Mouse (Mus musculus) heart, embryonic 15.5 days (tissue): ENCODE measurements around the gene Ppp4c. TPM values are rescaled to one million over a fixed set of nuclear protein-coding genes. Genes with fewer than 3 reads are reported as not detected.

Experiments used
- ATAC-seq: fragments of 200-750 bp; cut with Nextera tagmentation; replicated peaks from 2 replicates; pipeline ENCODE4 v1.8.0; 2017; ENCODE audit warnings: low read depth, moderate TSS enrichment; ENCODE audit not compliant: insufficient number of reproducible peaks, insufficient read depth, low FRiP score
- H3K27ac ChIP-seq: fragments of 300-500 bp; sonication (generic); 2 replicates; pipeline ENCODE4 v1.5.1; 2015; ENCODE audit warnings: mild to moderate bottlenecking, inconsistent platforms
- H3K27me3 ChIP-seq: fragments of 300-500 bp; sonication (generic); 2 replicates; pipeline ENCODE4 v1.6.1; 2015; ENCODE audit warnings: inconsistent platforms
- H3K36me3 ChIP-seq: fragments of 300-500 bp; sonication (generic); 2 replicates; pipeline ENCODE4 v1.6.1; 2015; ENCODE audit warnings: mild to moderate bottlenecking, inconsistent platforms
- H3K4me1 ChIP-seq: fragments of 300-500 bp; sonication (generic); replicated peaks from 2 replicates; pipeline ENCODE4 v1.6.1; 2015; ENCODE audit warnings: inconsistent platforms
- H3K4me2 ChIP-seq: fragments of 300-500 bp; sonication (generic); 2 replicates; pipeline ENCODE4 v1.6.1; 2015; ENCODE audit warnings: inconsistent platforms, mild to moderate bottlenecking, moderate library complexity
- H3K4me3 ChIP-seq: fragments of 300-500 bp; sonication (generic); 2 replicates; pipeline ENCODE4 v1.5.1; 2015; ENCODE audit warnings: mild to moderate bottlenecking, inconsistent platforms
- H3K9ac ChIP-seq: fragments of 300-500 bp; sonication (generic); 2 replicates; pipeline ENCODE4 v1.6.1; 2015; ENCODE audit warnings: mild to moderate bottlenecking, inconsistent platforms
- H3K9me3 ChIP-seq: fragments of 300-500 bp; sonication (generic); replicated peaks from 2 replicates; pipeline ENCODE4 v1.6.1; 2016; ENCODE audit warnings: inconsistent platforms
- whole genome bisulfite sequencing: fragments of 180-500 bp; shearing (Covaris S2); methylation state at CpG from one replicate; pipeline ENCODE4 v1.1.7; 2015; ENCODE audit warnings: mixed read lengths; 5-methylcytosine and 5-hydroxymethylcytosine counted together
- polyA plus RNA-seq: library from polyadenylated mRNA; unstranded; fragments of >200 nt; fragmentation: Nextera tagmentation; extraction: Ambion mirVana; gene quantifications from 2 replicates; pipeline ENCODE4 v1.2.1, GENCODE M21; 2015

The Ppp4c gene
- polyA plus RNA-seq, 1 experiment from 2014 or later: 120 TPM

GRCm38 (mm10) chr7:126762471-126763008 is 29.8 kb downstream of the Ppp4c start:
- Histone ChIP-seq H3K9ac (0 out of 2 replicates have a peak overlapping the region, but pooled peaks have one; percentile 0), H3K4me3 (no peak overlapping the region)

DNA sequence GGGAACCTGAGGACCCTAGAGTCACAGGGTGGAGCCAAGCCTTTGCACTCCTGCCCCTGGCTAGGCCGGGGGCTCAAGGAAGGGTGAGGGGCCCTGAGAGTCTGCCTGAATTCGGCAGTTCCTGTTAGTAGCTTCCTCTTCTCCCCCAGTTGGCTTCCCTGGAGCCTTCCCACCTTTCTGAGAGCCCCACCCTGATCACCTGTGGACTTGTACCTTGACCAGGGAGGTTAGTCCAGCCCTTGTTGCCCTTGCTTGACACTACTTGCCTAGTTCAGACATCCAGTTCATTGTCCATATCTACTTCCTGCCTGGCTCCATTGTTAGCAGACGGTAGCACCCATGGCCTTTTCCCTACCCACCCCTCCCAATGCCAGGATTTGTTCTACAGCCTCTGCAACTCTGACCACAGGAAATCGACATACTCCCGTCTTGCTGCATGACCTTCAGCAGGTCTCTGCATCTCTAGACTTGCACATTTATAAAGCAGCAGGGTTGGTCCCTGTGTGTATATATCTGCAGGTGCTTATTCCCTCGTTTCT is 30.7 kb downstream of the Ppp4c start:
- peak overlapping the region; percentile 94; the same call in 1 of the 2 replicates for H3K27ac ChIP-seq
- no peaks in the 10 kb centered on the region for H3K9me3 ChIP-seq
- H3K27me3 ChIP-seq: no peaks in the 10 kb centered on the region
- no peak overlapping the region for H3K9ac ChIP-seq
- peaks cover 37% of the 10 kb centered on the region for H3K4me1 ChIP-seq
- ATAC-seq: no peak
- peaks cover 36% of the 10 kb centered on the region for H3K36me3 ChIP-seq
- WGBS: 56% methylated on average over 6 of the region's 6 CpGs
- peak overlapping the region; percentile 90 for H3K4me2 ChIP-seq
- no peak overlapping the region; the same call in 1 of the 2 replicates for H3K4me3 ChIP-seq

More at GRCm38 (mm10) chr7:126762471-126763008, 29.8 kb downstream of the Ppp4c start:
- no peak for ATAC-seq
- peaks cover 37% of the 10 kb centered on the region for H3K4me1 ChIP-seq
- peaks cover 43% of the 10 kb centered on the region for H3K36me3 ChIP-seq
- H3K9me3 ChIP-seq: no peaks in the 10 kb centered on the region
- H3K4me2 ChIP-seq: no peak overlapping the region; the same call in 1 of the 2 replicates
- no peaks in the 10 kb centered on the region for H3K27me3 ChIP-seq
- 44% methylated on average over 17 of the region's 17 CpGs for WGBS
- no peak overlapping the region for H3K27ac ChIP-seq

DNA sequence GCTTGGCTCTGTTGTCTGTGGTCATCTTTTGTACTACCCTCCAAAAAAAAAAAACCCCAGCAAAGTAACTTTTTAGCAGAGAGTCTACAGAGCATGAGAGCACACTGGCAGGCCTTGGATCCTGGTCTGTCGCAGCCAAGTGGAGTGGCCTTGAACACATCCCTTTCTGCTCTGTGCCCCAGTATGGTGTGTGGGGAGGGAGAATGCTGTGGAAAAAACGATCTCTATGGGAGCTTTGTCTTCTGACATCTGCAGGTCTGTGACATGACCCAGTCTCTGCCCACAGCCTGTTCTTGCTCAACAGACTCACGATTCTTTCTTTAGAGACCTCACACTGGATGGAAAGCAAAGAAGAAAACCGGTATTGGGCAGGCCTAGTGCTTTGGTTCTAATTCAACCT is 31.3 kb downstream of the Ppp4c start:
- Histone ChIP-seq H3K27me3 (no peaks in the 10 kb centered on the region), H3K36me3 (peaks cover 30% of the 10 kb centered on the region), H3K4me1 (peaks cover 37% of the 10 kb centered on the region), H3K4me3 (peak overlapping the region; percentile 83), H3K27ac (peak overlapping the region; percentile 94), H3K4me2 (peak overlapping the region; percentile 90), H3K9me3 (no peaks in the 10 kb centered on the region), H3K9ac (0 out of 2 replicates have a peak overlapping the region, but pooled peaks have one; percentile 93)
- ATAC-seq: no peak
- 51% methylated on average over 4 of the region's 4 CpGs for WGBS

- ATAC-seq: peak; percentile 62
- 15% methylated on average over 3 of the region's 3 CpGs for WGBS
- Histone ChIP-seq H3K27me3 (no peaks in the 10 kb centered on the region), H3K36me3 (peaks cover 25% of the 10 kb centered on the region), H3K27ac (peak overlapping the region; percentile 94), H3K4me1 (peaks cover 37% of the 10 kb centered on the region), H3K9me3 (no peaks in the 10 kb centered on the region), H3K9ac (peak overlapping the region; percentile 93), H3K4me3 (peak overlapping the region; percentile 83), H3K4me2 (peak overlapping the region; percentile 90)
Measured at GRCm38 (mm10) chr7:126760391-126760802, 31.9 kb downstream of the Ppp4c start.

DNA sequence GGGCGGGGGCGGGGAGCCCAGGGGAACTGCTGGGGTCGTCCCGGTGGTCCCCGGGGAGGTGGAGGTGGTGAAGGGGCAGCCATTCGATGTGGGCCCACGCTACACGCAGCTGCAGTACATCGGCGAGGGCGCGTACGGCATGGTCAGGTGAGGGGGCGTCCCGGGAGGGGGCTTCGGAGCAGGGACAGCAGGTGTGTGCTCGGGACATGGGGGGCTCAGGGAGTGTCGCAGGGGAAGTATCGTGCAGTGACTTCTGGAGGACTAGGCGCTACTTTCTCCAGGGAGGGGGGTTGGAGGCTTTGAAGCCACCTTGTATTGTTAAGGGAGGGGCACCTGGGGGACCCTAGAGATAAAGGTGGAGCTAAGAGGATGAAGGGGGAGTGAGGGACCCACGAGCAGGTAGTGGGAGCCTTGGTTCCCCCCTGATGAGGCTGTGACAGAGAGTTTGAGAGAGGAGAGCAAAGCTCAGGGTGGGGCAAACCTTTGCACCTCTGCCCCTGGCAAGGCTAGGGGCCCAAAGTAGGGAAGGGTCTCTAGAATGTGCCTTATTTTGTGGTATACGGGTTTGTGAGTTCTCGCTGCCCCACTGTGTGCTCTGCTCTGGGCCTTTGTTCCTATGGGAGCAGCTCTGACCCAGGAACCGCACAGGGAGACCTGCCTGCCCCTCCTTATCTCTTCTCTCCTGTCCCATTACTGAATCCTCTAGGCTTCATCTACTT is 32.5 kb downstream of the Ppp4c start:
- WGBS: 2% methylated on average over 21 of the region's 24 CpGs
- H3K4me1 ChIP-seq: peaks cover 40% of the 10 kb centered on the region
- peak; percentile 20 for ATAC-seq

GRCm38 (mm10) chr7:126759050-126759671 is 33.1 kb downstream of the Ppp4c start, which contains the start of gene Mapk3:
TSS of gene Mapk3 (plus strand) at chr7:126759601.
- WGBS: 2% methylated on average over 27 of the region's 38 CpGs
- peaks cover 40% of the 10 kb centered on the region for H3K4me1 ChIP-seq

More for the DNA sequence above, 32.5 kb downstream of the Ppp4c start:
- H3K27me3 ChIP-seq: no peaks in the 10 kb centered on the region
- H3K4me2 ChIP-seq: peak overlapping the region; percentile 90
- H3K9ac ChIP-seq: peak overlapping the region; percentile 93
- H3K4me3 ChIP-seq: peak overlapping the region; percentile 83
- H3K36me3 ChIP-seq: peaks cover 19% of the 10 kb centered on the region
- peak overlapping the region; percentile 94 for H3K27ac ChIP-seq
- no peaks in the 10 kb centered on the region for H3K9me3 ChIP-seq

DNA sequence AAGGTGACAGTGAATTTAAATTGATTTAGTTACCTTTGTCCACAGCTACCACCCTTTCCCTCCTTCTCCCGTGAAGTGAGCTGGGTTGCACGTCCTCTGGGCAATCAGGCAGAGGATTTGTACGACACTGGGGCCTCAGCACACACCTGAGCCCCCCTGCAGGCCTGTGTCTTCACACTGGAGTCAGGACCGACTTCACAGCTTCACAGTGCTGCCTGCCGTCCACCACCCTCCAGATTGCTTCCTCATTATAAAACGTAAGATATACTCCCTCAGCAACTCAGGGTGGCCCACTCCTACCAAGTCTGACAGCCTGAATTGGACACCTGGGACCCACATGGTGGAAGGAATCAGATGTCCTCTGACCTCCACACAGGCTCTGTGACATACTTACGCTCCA is 33.8 kb downstream of the Ppp4c start:
- Histone ChIP-seq H3K27ac (no peak overlapping the region), H3K4me1 (peaks cover 40% of the 10 kb centered on the region), H3K4me2 (no peak overlapping the region), H3K9ac (no peak overlapping the region), H3K4me3 (no peak overlapping the region), H3K27me3 (no peaks in the 10 kb centered on the region), H3K36me3 (peaks cover 6% of the 10 kb centered on the region), H3K9me3 (no peaks in the 10 kb centered on the region)
- no peak for ATAC-seq
- WGBS: 76% methylated on average over 7 of the region's 7 CpGs

More at GRCm38 (mm10) chr7:126759050-126759671, 33.1 kb downstream of the Ppp4c start, which contains the start of gene Mapk3:
- peak within 1 kb of the TSS; percentile 94 for H3K27ac ChIP-seq
- H3K9ac ChIP-seq: peak within 1 kb of the TSS; percentile 93
- peaks cover 12% of the 10 kb centered on the region for H3K36me3 ChIP-seq
- H3K9me3 ChIP-seq: no peaks in the 10 kb centered on the region
- peak within 1 kb of the TSS; percentile 90 for H3K4me2 ChIP-seq
- ATAC-seq: peak; percentile 74
- H3K27me3 ChIP-seq: no peaks in the 10 kb centered on the region
- peak within 1 kb of the TSS; percentile 83 for H3K4me3 ChIP-seq

- ATAC-seq: peak; percentile 51
- WGBS: under 1% methylated on average over 9 of the region's 9 CpGs
- Histone ChIP-seq H3K4me2 (peak overlapping the region; percentile 28), H3K36me3 (no peaks in the 10 kb centered on the region), H3K4me1 (peaks cover 7% of the 10 kb centered on the region), H3K9ac (0 out of 2 replicates have a peak overlapping the region, but pooled peaks have one; percentile 4), H3K27me3 (no peaks in the 10 kb centered on the region), H3K9me3 (no peaks in the 10 kb centered on the region), H3K27ac (peak overlapping the region; percentile 33; the same call in 1 of the 2 replicates), H3K4me3 (no peak overlapping the region)
Measured at GRCm38 (mm10) chr7:126754866-126755265, 37.4 kb downstream of the Ppp4c start.

DNA sequence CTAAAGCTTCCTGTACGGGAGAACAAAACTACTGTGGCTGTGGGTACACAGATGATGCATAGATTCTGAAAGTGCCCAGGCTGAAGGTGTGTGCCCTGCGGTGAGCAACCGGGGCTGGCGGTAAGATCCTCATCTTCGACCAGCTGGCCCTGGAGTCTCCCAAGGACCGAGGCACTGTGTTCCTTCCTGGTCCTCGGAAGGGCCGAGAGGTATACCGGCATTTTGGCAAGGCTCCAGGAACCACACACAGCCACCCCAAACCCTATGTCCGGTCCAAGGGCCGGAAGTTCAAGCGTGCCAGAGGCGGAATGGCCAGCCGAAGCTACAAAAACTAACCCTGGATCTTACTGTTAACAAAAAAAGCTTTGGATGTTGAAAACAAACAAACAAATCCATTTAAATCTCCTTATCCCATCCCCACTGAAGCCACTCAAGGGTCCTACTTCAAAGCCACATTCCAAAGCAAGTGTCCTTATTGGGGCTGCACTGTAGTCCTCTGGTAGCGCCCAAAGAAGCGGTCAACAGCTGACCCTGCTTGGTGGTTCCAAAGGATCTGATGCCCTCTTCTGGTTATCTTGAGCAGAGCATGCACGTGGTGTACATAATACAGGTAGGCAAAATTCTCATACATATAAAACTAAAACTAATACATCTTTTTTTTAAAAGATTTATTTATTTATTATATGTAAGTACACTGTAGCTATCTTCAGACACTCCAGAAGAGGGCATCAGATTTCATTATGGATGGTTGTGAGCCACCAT is 42.5 kb downstream of the Ppp4c start:
- ATAC-seq: no peak
- H3K9me3 ChIP-seq: no peaks in the 10 kb centered on the region
- no peak overlapping the region for H3K4me3 ChIP-seq
- no peak overlapping the region for H3K4me2 ChIP-seq
- H3K27ac ChIP-seq: no peak overlapping the region
- H3K9ac ChIP-seq: no peak overlapping the region
- no peaks in the 10 kb centered on the region; the same call in 1 of the 2 replicates for H3K27me3 ChIP-seq
- H3K4me1 ChIP-seq: no peaks in the 10 kb centered on the region
- H3K36me3 ChIP-seq: no peaks in the 10 kb centered on the region
- 88% methylated on average over 17 of the region's 17 CpGs for WGBS

GRCm38 (mm10) chr7:126748824-126749223 is 43.5 kb downstream of the Ppp4c start:
- no peak for ATAC-seq
- no peak overlapping the region for H3K27ac ChIP-seq
- 70% methylated on average over 7 of the region's 7 CpGs for WGBS

More at GRCm38 (mm10) chr7:126748824-126749223, 43.5 kb downstream of the Ppp4c start:
- Histone ChIP-seq H3K4me2 (no peak overlapping the region), H3K27me3 (no peaks in the 10 kb centered on the region; the same call in 1 of the 2 replicates), H3K9ac (no peak overlapping the region), H3K4me1 (no peaks in the 10 kb centered on the region), H3K4me3 (no peak overlapping the region), H3K9me3 (no peaks in the 10 kb centered on the region), H3K36me3 (no peaks in the 10 kb centered on the region)
